Mouse (Mus musculus) heart, embryonic 11.5 days (tissue): ENCODE data around the gene Gm11634. TPM values are rescaled to one million over a fixed set of nuclear protein-coding genes. Genes with fewer than 3 reads are reported as not detected.
"Not testable (repeated sequence)": the region's sequence is repeated elsewhere in the genome, so short reads cannot be mapped to it uniquely, and the experiment has no call there.

Experiments used
- ATAC-seq: fragments of 200-750 bp; cut with Nextera tagmentation; replicated peaks from 2 replicates; pipeline ENCODE4 v1.8.0; 2017; ENCODE audit warnings: moderate library complexity; ENCODE audit not compliant: insufficient number of reproducible peaks, low FRiP score, low TSS enrichment
- H3K27ac ChIP-seq: fragments of 300-500 bp; sonication (generic); 2 replicates; pipeline ENCODE4 v1.5.1; 2014; ENCODE audit warnings: mild to moderate bottlenecking, low read depth, low read length
- H3K27me3 ChIP-seq: fragments of 300-500 bp; sonication (generic); 2 replicates; pipeline ENCODE4 v1.6.1; 2014; ENCODE audit warnings: mild to moderate bottlenecking, low read length, mixed read lengths; ENCODE audit not compliant: control insufficient read depth, insufficient read depth
- H3K36me3 ChIP-seq: fragments of 300-500 bp; sonication (generic); 2 replicates; pipeline ENCODE4 v1.6.1; 2014; ENCODE audit warnings: mild to moderate bottlenecking, low read length, moderate library complexity, mixed read lengths; ENCODE audit not compliant: control insufficient read depth, insufficient read depth
- H3K4me1 ChIP-seq: fragments of 300-500 bp; sonication (generic); 2 replicates; pipeline ENCODE4 v1.6.1; 2014; ENCODE audit warnings: low read length; ENCODE audit not compliant: control insufficient read depth, insufficient read depth
- H3K4me2 ChIP-seq: fragments of 300-500 bp; sonication (generic); 2 replicates; pipeline ENCODE4 v1.6.1; 2014; ENCODE audit warnings: mild to moderate bottlenecking, moderate library complexity
- H3K4me3 ChIP-seq: fragments of 300-500 bp; sonication (generic); 2 replicates; pipeline ENCODE4 v1.5.1; 2014; ENCODE audit warnings: low read depth, low read length
- H3K9ac ChIP-seq: fragments of 300-500 bp; sonication (generic); 2 replicates; pipeline ENCODE4 v1.6.1; 2014; ENCODE audit warnings: mild to moderate bottlenecking, low read depth, low read length, moderate library complexity
- H3K9me3 ChIP-seq: fragments of 300-500 bp; sonication (generic); replicated peaks from 2 replicates; pipeline ENCODE4 v1.6.1; 2016; ENCODE audit warnings: low read length; ENCODE audit not compliant: control insufficient read depth
- WGBS: fragments of 180-500 bp; shearing (Covaris S2); extraction: QIAGEN DNeasy Blood & Tissue Kit; methylation state at CpG from one replicate; pipeline ENCODE4 v1.1.7; 2014; ENCODE audit not compliant: insufficient replicate concordance; 5-methylcytosine and 5-hydroxymethylcytosine counted together
- polyA plus RNA-seq: library from polyadenylated mRNA; unstranded; fragments of >200 nt; fragmentation: Nextera tagmentation; extraction: Ambion mirVana; gene quantifications from 2 replicates; pipeline ENCODE4 v1.2.1, GENCODE M21; 2014

The Gm11634 gene
- polyA plus RNA-seq: not detected in 2 replicates

DNA sequence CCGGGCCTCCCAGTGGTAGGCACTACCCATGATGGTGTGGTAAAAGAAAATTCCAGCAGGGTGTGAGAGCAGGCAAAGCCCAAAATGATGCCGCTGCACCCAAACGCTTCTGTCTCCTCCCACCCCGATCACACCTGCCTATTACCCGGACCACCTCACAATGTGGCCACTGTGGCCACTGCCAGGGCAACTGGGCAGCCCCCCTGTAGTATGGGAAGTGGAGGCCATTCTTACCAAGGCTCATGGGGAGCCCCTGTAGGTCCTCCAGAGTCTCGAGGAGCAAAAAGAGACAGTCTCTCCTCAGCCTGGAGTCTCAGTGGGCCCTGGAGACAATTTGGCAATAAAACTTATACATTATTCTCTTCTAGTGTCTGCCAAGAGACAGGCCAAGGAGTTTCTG, at the start of gene Gm11634:
TSS of gene Gm11634 (minus strand) at position 101 of the 400 bp plus-strand sequence.
- H3K4me3 ChIP-seq: no peak within 1 kb of the TSS
- H3K4me1 ChIP-seq: no peaks in the 10 kb centered on the region
- WGBS: 78% methylated on average over 6 of the region's 6 CpGs
- no peaks in the 10 kb centered on the region for H3K9me3 ChIP-seq
- no peak within 1 kb of the TSS for H3K27ac ChIP-seq
- no peak within 1 kb of the TSS for H3K9ac ChIP-seq
- H3K27me3 ChIP-seq: no peaks in the 10 kb centered on the region
- no peak for ATAC-seq
- H3K4me2 ChIP-seq: no peak within 1 kb of the TSS
- no peaks in the 10 kb centered on the region for H3K36me3 ChIP-seq

- not testable (repeated sequence) for H3K4me3 ChIP-seq, H3K36me3 ChIP-seq, ATAC-seq, H3K9me3 ChIP-seq, H3K27ac ChIP-seq, H3K4me1 ChIP-seq, H3K9ac ChIP-seq, H3K27me3 ChIP-seq, H3K4me2 ChIP-seq
- 91% methylated on average over 10 of the region's 10 CpGs for WGBS
These were observed 48.0 kb upstream of the Gm11634 start for GRCm38 (mm10) chr11:101647093-101647492.

DNA sequence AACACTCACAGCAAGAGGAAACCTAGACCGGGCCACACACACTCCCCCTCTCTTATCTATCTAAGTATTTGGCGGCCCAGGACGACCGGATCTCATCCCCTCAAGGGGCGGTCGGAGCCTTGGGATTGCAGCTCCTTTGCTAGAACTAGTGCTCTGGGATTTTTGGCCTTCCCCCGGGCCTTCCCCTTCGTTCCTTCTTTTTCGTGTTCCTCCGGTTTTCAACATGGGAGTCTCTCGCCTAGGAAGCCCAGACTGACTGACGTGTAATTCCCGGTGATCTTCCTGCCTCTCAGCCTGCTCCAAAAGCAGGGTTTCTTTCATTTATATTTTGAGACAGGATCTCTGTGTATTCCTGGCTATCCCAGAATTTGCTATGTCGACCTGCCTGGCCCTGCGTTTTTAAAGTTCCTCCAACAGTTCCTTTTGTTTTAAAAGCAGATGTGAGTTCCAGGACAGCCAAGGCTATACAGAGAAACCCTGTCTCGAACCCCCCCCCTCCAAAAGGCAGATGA, 47.3 kb upstream of the Gm11634 start:
- not testable (repeated sequence) for H3K9me3 ChIP-seq, H3K27me3 ChIP-seq, ATAC-seq, H3K36me3 ChIP-seq, H3K4me1 ChIP-seq
- peak overlapping the region; percentile 56 for H3K4me2 ChIP-seq
- WGBS: 13% methylated on average over 15 of the region's 16 CpGs
- H3K9ac ChIP-seq: peak overlapping the region; percentile 71
- H3K27ac ChIP-seq: peak overlapping the region; percentile 90
- H3K4me3 ChIP-seq: peak overlapping the region; percentile 26; the same call in 1 of the 2 replicates

DNA sequence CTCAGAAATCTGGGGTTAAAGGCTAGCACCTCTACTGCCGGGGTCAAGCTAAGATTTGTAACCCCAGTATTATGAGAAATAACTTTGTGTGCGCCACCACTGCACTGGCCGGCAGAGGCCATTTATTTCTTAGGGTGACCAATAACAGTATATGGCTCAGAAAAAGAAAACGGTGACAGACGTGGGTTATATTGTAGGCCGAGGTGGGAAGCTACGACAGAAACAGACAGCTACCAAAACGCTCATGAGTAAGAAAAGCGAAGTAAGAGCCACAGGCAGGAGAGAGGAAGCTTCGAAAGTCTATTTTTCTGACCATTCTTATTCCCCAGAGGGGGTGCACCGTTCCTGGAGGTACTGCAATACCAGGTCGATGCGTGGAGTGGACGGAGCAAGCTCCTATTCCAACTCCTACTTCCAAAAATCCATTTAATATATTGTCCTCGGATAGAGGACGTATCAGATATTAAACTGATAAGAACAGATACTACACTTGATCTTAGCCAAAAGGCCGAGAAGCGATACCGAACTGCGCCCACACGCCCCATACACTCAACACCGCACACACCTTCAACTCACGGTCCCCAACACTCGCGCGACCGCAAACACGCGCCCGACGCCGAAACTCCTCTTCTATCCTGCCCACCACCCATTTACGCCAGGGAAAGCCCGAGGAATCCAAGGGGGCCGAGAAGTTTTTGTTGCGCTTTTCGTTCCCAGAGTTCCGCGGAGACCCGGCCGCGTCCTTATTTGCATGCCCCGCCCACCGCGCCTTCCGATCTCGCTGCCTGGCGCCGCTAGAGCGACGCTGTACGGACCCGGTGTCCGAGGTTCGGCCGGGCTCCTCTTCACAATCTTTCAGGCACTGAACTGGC, 46.6 kb upstream of the Gm11634 start:
- ATAC-seq: peak; percentile 83
- not testable (repeated sequence) for H3K9me3 ChIP-seq, H3K4me1 ChIP-seq, H3K36me3 ChIP-seq, H3K27me3 ChIP-seq
- Histone ChIP-seq H3K9ac (peak overlapping the region; percentile 71), H3K4me2 (peak overlapping the region; percentile 56), H3K4me3 (peak overlapping the region; percentile 26; the same call in 1 of the 2 replicates), H3K27ac (peak overlapping the region; percentile 90)
- under 1% methylated on average over 42 of the region's 56 CpGs for WGBS

- not testable (repeated sequence) for H3K27ac ChIP-seq, H3K4me2 ChIP-seq, H3K36me3 ChIP-seq, H3K27me3 ChIP-seq, H3K9me3 ChIP-seq, H3K4me1 ChIP-seq, H3K9ac ChIP-seq, ATAC-seq, H3K4me3 ChIP-seq
- WGBS: 4% methylated on average over 4 of the region's 4 CpGs
These were observed 46.0 kb upstream of the Gm11634 start for GRCm38 (mm10) chr11:101645043-101645410.

DNA sequence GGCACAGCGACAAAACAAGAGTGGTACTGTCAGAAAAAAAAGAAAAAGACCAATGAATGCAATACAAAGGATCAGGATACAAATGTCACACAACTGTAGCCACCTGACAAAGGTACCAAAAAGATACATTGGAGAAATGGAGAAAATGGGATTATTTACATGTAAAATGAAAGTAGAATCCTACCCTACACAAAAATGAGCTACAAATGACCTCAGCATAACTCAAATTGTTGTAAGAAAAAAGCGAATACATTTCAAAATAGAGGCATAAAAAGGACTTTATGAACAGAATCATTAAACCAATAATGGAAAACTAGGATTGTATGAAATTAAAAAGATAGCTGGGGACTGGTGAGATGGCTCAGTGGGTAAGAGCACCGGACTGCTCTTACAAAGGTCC, 45.5 kb upstream of the Gm11634 start:
- 51% methylated on average over 3 of the region's 3 CpGs for WGBS
- no peak overlapping the region for H3K4me2 ChIP-seq
- no peaks in the 10 kb centered on the region for H3K27me3 ChIP-seq
- no peak overlapping the region for H3K27ac ChIP-seq
- H3K4me3 ChIP-seq: no peak overlapping the region
- H3K9ac ChIP-seq: no peak overlapping the region
- H3K4me1 ChIP-seq: no peaks in the 10 kb centered on the region
- no peaks in the 10 kb centered on the region for H3K36me3 ChIP-seq
- ATAC-seq: no peak
- H3K9me3 ChIP-seq: no peaks in the 10 kb centered on the region

- no peaks in the 10 kb centered on the region for H3K9me3 ChIP-seq
- ATAC-seq: no peak
- no peak overlapping the region for H3K4me3 ChIP-seq
- no peak overlapping the region for H3K27ac ChIP-seq
- H3K4me1 ChIP-seq: no peaks in the 10 kb centered on the region
- no peaks in the 10 kb centered on the region for H3K27me3 ChIP-seq
- 50% methylated on average over 5 of the region's 5 CpGs for WGBS
- no peak overlapping the region for H3K9ac ChIP-seq
- no peaks in the 10 kb centered on the region for H3K36me3 ChIP-seq
- H3K4me2 ChIP-seq: no peak overlapping the region
These were observed 43.9 kb upstream of the Gm11634 start for GRCm38 (mm10) chr11:101642931-101643330.

DNA sequence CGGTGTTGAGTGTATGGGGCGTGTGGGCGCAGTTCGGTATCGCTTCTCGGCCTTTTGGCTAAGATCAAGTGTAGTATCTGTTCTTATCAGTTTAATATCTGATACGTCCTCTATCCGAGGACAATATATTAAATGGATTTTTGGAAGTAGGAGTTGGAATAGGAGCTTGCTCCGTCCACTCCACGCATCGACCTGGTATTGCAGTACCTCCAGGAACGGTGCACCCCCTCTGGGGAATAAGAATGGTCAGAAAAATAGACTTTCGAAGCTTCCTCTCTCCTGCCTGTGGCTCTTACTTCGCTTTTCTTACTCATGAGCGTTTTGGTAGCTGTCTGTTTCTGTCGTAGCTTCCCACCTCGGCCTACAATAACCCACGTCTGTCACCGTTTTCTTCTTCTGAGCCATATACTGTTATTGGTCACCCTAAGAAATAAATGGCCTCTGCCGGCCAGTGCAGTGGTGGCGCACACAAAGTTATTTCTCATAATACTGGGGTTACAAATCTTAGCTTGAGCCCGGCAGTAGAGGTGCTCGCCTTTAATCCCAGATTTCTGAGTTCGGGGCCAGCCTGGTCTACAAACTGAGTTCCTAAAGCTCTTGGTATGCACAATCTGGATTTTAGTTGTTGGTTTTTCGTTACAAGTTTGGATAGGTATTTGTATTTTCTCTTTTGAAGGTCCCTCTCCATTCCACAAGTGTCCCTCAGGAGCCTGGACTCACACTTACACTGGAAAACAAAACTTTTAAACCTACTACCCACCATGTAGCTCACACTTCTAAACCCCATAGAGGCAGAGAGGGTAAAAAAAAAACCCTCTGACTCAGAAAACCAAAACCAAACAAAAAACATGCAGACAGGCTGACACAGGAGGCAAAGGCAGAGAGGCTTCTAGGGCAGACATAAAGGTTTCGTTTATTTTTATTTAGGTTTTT, 42.9 kb upstream of the Gm11634 start:
- peak overlapping the region; percentile 77 for H3K27ac ChIP-seq
- 6% methylated on average over 13 of the region's 26 CpGs for WGBS
- peak overlapping the region; percentile 62; the same call in 1 of the 2 replicates for H3K4me2 ChIP-seq
- H3K4me1 ChIP-seq, H3K36me3 ChIP-seq, H3K27me3 ChIP-seq, H3K9me3 ChIP-seq, H3K4me3 ChIP-seq: not testable (repeated sequence)
- peak overlapping the region; percentile 61 for H3K9ac ChIP-seq
- ATAC-seq: peak; percentile 78
